Mouse (Mus musculus) ES-E14 (cell line): ENCODE measurements at regions not wholly inside any gene's neighbourhood (a gene's known extent, or its start where the extent isn't known, plus 50 kb on each side); places are given as distances from the start of the nearest gene placed in this dataset.

Source experiments
- DNase-seq: peaks from one replicate; pipeline ENCODE4 v3.0.0-alpha.2; 2013; ENCODE audit warnings: low read depth, low spot score
- H3K27ac ChIP-seq: 2 replicates; pipeline ENCODE4 v1.5.1; 2012; ENCODE audit warnings: low read depth, mild to moderate bottlenecking, low read length, moderate library complexity, mixed read lengths; ENCODE audit not compliant: poor library complexity, insufficient read depth, severe bottlenecking
- H3K36me3 ChIP-seq: 2 replicates; pipeline ENCODE4 v1.6.1; 2012; ENCODE audit warnings: mild to moderate bottlenecking, low read length, moderate library complexity, mixed read lengths; ENCODE audit not compliant: control insufficient read depth, poor library complexity, insufficient read depth, severe bottlenecking
- H3K4me1 ChIP-seq, 2 experiments: fragments of 150-350 bp in 1 of 2; sonication (generic) in 1 of 2; 2 replicates each; pipeline ENCODE4 v1.6.1; 2012; ENCODE audit warnings: low read length in 2 of 2, mild to moderate bottlenecking in 1 of 2, mixed read lengths in 1 of 2; ENCODE audit not compliant: control insufficient read depth in 2 of 2, insufficient read depth in 2 of 2, poor library complexity in 1 of 2
- H3K4me3 ChIP-seq, 2 experiments: fragments of 150-350 bp in 1 of 2; sonication (generic) in 1 of 2; 2 replicates each; pipeline ENCODE4 v1.5.1; 2012; ENCODE audit warnings: low read length in 2 of 2, low read depth in 1 of 2, mild to moderate bottlenecking in 1 of 2, mixed read lengths in 1 of 2; ENCODE audit not compliant: insufficient read depth in 1 of 2, poor library complexity in 1 of 2, severe bottlenecking in 1 of 2
- H3K9ac ChIP-seq: 2 replicates; pipeline ENCODE4 v1.6.1; 2012; ENCODE audit warnings: low read depth, mild to moderate bottlenecking, low read length, mixed read lengths; ENCODE audit not compliant: poor library complexity, insufficient read depth, severe bottlenecking
- H3K9me3 ChIP-seq: fragments of 150-350 bp; sonication (generic); 2 replicates; pipeline ENCODE4 v1.6.1; 2012; ENCODE audit warnings: low read depth, mild to moderate bottlenecking, low read length; ENCODE audit not compliant: control insufficient read depth, insufficient read depth
- CHD2 ChIP-seq: IDR thresholded peaks from 2 replicates; pipeline ENCODE4 v1.6.1; 2014; ENCODE audit warnings: mild to moderate bottlenecking, low read depth, low read length, inconsistent platforms
- HCFC1 ChIP-seq: IDR thresholded peaks from 2 replicates; pipeline ENCODE4 v1.6.1; 2012; ENCODE audit warnings: low read length, inconsistent platforms, borderline replicate concordance; ENCODE audit not compliant: insufficient read depth
- MAFK ChIP-seq: IDR thresholded peaks from 2 replicates; pipeline ENCODE4 v1.6.1; 2014; ENCODE audit warnings: mild to moderate bottlenecking, low read depth, low read length, inconsistent platforms; ENCODE audit not compliant: insufficient read depth
- ZC3H11A ChIP-seq: IDR thresholded peaks from 2 replicates; pipeline ENCODE4 v1.6.1; 2012; ENCODE audit warnings: low read depth, mild to moderate bottlenecking, inconsistent platforms, low read length, borderline replicate concordance
- ZNF384 ChIP-seq: IDR thresholded peaks from 2 replicates; pipeline ENCODE4 v1.6.1; 2012; ENCODE audit warnings: low read depth, low read length, inconsistent platforms
- in situ Hi-C, 2 experiments: fragments of 600-800 bp; cut with MboI; formaldehyde crosslinking; loops; one replicate each; pipeline ENCODE4 v1.15.1; 2025; ENCODE audit warnings: low sequenced_read_pairs in 2 of 2, inconsistent platforms in 1 of 2; ENCODE audit not compliant: unreplicated experiment in 2 of 2

DNA sequence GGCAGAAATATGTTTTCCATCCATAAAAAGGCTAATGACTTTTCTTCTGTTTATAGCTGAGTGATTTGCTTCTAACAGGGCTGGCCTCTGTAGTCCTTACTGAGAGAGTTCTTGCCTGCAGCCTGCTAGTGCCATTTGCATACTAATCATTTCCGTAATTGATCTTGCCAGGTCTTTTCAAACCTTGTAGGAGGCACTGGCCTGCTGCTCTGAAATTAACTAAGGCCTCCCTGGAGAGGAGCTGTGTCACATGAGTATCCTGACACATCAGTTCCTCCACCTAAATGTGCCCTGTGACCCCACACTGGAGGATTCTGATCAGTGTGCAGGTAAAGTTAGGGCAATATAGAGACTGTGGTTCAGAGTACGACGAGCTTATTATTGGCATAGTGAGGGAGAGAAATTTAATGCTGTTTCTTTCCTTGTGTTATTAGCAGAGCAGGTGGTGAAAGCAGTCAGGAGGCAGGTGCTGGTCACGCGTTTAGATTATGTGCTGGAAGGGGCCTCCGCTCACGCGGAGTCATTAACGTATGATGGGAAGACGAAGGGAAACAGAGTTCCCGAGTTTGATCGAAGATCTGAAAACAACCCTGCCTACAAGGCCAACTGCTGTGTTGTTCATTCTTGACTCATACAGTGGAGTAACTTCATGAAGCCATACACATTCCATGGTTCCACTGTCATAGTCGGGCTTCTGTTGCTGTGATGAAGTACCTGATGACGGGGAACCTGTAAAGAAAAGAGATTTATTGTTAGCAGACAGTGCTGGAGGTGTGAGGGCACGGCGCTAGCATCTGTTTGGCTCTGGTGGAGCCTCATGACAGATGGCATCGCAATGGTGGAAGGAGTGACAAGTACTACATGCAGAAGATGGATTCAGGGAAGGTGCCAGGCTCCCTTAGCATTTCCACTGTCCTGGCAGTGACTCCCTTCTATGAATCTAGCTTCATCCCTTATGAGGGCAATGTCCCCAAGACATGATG, 95.1 kb downstream of the C1d start:
- Histone ChIP-seq H3K27ac (no peak overlapping the region), H3K9ac (no peak overlapping the region), H3K9me3 (no peaks in the 10 kb centered on the region), H3K4me3 (no peak overlapping the region), H3K4me1 (peaks cover 0 to 4% of the 10 kb centered on the region in 2 experiments; a peak in 1 of 4 replicates), H3K36me3 (no peaks in the 10 kb centered on the region)
- DNase-seq, result peak; percentile 20
- in situ Hi-C loops, result no loop called here
- TF ChIP-seq CHD2 (no peak), ZC3H11A (no peak), MAFK (no peak), ZNF384 (no peak), HCFC1 (no peak)

DNA sequence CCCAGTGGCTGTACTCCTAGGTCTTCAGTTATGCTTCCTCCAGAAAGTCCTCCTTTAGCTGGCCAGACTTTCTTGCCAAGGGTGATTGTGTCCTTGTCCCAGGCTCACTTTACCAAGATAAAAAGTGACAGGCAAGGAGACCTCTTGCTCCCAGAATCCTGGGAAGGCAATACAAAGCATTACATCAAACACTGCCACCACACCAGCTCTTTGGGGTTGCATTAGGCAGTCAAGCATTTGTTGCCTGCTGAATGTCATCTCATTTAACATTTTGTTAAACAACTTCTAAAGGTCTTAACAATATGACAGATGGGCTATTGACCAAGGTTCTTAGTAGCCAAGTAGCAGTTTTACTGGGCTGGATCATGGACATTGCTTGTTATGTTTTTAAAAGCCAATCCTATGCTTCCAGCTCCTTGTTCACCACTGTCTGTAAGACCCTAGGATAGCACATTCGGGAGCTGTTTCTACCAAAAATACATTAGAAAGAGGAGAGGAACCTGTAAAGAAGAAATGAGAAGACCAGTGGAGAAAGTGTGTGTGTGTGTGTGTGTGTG, 102.4 kb downstream of the C1d start:
- no peak for TF ChIP-seq CHD2
- in situ Hi-C loops, result no loop called here
- H3K27ac ChIP-seq, result no peak overlapping the region

DNA sequence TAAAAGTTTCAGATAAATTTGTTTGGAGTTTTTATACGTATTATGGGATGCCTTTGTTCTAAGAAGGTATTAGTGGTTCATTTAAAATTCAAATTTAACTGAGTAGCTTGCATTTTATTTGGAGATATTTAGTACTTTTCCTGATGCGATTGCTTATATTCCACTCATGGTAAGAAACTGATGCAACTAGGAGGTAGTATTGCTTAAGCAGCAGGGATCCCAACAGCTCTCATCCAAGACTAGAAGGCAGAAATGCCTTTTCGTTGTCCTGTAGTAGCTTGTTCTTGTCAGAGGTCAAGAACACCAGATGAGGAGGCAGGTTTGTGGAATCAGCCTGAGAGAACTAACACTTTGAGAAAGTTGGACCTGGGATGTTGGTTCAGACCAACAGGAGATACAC, 120.5 kb downstream of the C1d start:
- no peak for TF ChIP-seq HCFC1
- no peak for TF ChIP-seq ZC3H11A
- TF ChIP-seq CHD2, result no peak
- no peak for TF ChIP-seq MAFK
- no peak for TF ChIP-seq ZNF384
- H3K9ac ChIP-seq, result no peak overlapping the region
- H3K36me3 ChIP-seq, result no peaks in the 10 kb centered on the region
- H3K9me3 ChIP-seq, result no peaks in the 10 kb centered on the region
- no peaks in the 10 kb centered on the region for H3K4me1 ChIP-seq
- in situ Hi-C loops, result no loop called here
- no peak overlapping the region for H3K27ac ChIP-seq
- H3K4me3 ChIP-seq, result no peak overlapping the region
- no peak for DNase-seq

More for the DNA sequence above, 102.4 kb downstream of the C1d start:
- Histone ChIP-seq H3K9ac (no peak overlapping the region), H3K4me3 (no peak overlapping the region), H3K4me1 (no peaks in the 10 kb centered on the region), H3K9me3 (no peaks in the 10 kb centered on the region), H3K36me3 (no peaks in the 10 kb centered on the region)
- DNase-seq, result no peak

- H3K36me3 ChIP-seq, result no peaks in the 10 kb centered on the region
- no peaks in the 10 kb centered on the region for H3K4me1 ChIP-seq
- no peak overlapping the region for H3K9ac ChIP-seq
- no peak for DNase-seq
- H3K4me3 ChIP-seq, result no peak overlapping the region
- no peak overlapping the region for H3K27ac ChIP-seq
- no peaks in the 10 kb centered on the region for H3K9me3 ChIP-seq
- in situ Hi-C loops, result no loop called here
- TF ChIP-seq HCFC1 (no peak), CHD2 (no peak), MAFK (no peak), ZNF384 (no peak), ZC3H11A (no peak)
Measured at GRCm38 (mm10) chr11:17386756-17387155, 129.4 kb downstream of the C1d start.

GRCm38 (mm10) chr11:17393832-17394231, 136.5 kb downstream of the C1d start:
- no peak for DNase-seq
- Histone ChIP-seq H3K9me3 (no peaks in the 10 kb centered on the region), H3K36me3 (no peaks in the 10 kb centered on the region), H3K9ac (no peak overlapping the region), H3K27ac (no peak overlapping the region), H3K4me3 (no peak overlapping the region), H3K4me1 (no peaks in the 10 kb centered on the region)
- TF ChIP-seq ZNF384 (no peak), ZC3H11A (no peak), CHD2 (no peak), MAFK (no peak), HCFC1 (no peak)
- in situ Hi-C loops, result no loop called here
